Mouse (Mus musculus) lung, embryonic 16.5 days (tissue): ENCODE data around the gene Kctd3. TPM values are rescaled to one million over a fixed set of nuclear protein-coding genes. Genes with fewer than 3 reads are reported as not detected.

ENCODE experiments used
- ATAC-seq: fragments of 200-750 bp; cut with Nextera tagmentation; 2 replicates; pipeline ENCODE4 v1.8.0; 2017; ENCODE audit warnings: low read depth, mild to moderate bottlenecking, moderate library complexity
- H3K27ac ChIP-seq: fragments of 300-500 bp; sonication (generic); 2 replicates; pipeline ENCODE4 v1.5.1; 2014; ENCODE audit warnings: mild to moderate bottlenecking, control low read depth, low read length
- H3K27me3 ChIP-seq: fragments of 300-500 bp; sonication (generic); 2 replicates; pipeline ENCODE4 v1.6.1; 2014; ENCODE audit warnings: low read depth, low read length, mixed read lengths; ENCODE audit not compliant: control insufficient read depth, insufficient read depth
- H3K36me3 ChIP-seq: fragments of 300-500 bp; sonication (generic); 2 replicates; pipeline ENCODE4 v1.6.1; 2014; ENCODE audit warnings: low read length; ENCODE audit not compliant: control insufficient read depth, insufficient read depth
- H3K4me1 ChIP-seq: fragments of 300-500 bp; sonication (generic); replicated peaks from 2 replicates; pipeline ENCODE4 v1.6.1; 2014; ENCODE audit warnings: low read length, mixed read lengths; ENCODE audit not compliant: control insufficient read depth, insufficient read depth
- H3K4me2 ChIP-seq: fragments of 300-500 bp; sonication (generic); 2 replicates; pipeline ENCODE4 v1.6.1; 2014; ENCODE audit warnings: low read depth, low read length, control low read depth
- H3K4me3 ChIP-seq: fragments of 300-500 bp; sonication (generic); 2 replicates; pipeline ENCODE4 v1.5.1; 2014; ENCODE audit warnings: mild to moderate bottlenecking, low read length, control low read depth
- H3K9ac ChIP-seq: fragments of 300-500 bp; sonication (generic); 2 replicates; pipeline ENCODE4 v1.6.1; 2014; ENCODE audit warnings: low read length, control low read depth
- H3K9me3 ChIP-seq: fragments of 300-500 bp; sonication (generic); 2 replicates; pipeline ENCODE4 v1.6.1; 2016; ENCODE audit warnings: low read length; ENCODE audit not compliant: control insufficient read depth
- WGBS: fragments of 180-500 bp; shearing (Covaris S2); extraction: QIAGEN DNeasy Blood & Tissue Kit; methylation state at CpG from one replicate; pipeline ENCODE4 v1.1.7; 2014; 5-methylcytosine and 5-hydroxymethylcytosine counted together
- polyA plus RNA-seq: library from polyadenylated mRNA; unstranded; fragments of >200 nt; fragmentation: Nextera tagmentation; extraction: Ambion mirVana; gene quantifications from 2 replicates; pipeline ENCODE4 v1.2.1, GENCODE M21; 2015

The Kctd3 gene
- 24.5 and 26.3 TPM in 2 replicates for polyA plus RNA-seq

GRCm38 (mm10) chr1:189007239-189007979 is at the start of gene Kctd3:
Gene Kctd3 (minus strand): TSS chr1:189007841.
- Histone ChIP-seq H3K36me3 (no peaks in the 10 kb centered on the region), H3K4me2 (peak within 1 kb of the TSS; percentile 91), H3K9me3 (no peaks in the 10 kb centered on the region), H3K9ac (peak within 1 kb of the TSS; percentile 95), H3K4me1 (peaks cover 14% of the 10 kb centered on the region), H3K27ac (peak within 1 kb of the TSS; percentile 63; the same call in 1 of the 2 replicates), H3K4me3 (peak within 1 kb of the TSS; percentile 99), H3K27me3 (no peaks in the 10 kb centered on the region)
- under 1% methylated on average over 70 of the region's 74 CpGs for WGBS
- peak; percentile 90 for ATAC-seq

DNA sequence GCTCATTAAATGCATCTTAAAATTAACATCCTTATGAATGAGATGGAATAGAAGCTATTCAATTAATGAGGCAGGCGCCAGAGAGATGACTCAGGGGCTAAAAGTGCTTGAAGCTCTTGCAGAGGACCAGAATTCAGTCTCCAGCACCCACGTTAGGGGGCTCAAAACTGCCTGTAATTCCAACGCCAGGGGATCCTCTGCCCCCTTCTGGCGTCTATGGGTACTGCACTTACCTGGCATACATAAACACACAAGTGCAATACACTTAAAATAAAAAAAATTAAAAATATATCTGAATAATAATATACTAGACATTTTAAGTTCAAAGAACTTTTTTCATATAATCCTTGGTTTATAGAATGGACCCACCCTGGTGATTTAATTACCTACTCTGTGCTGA is 49.8 kb upstream of the Kctd3 start:
- H3K4me2 ChIP-seq, result no peak overlapping the region
- H3K4me3 ChIP-seq, result no peak overlapping the region
- H3K4me1 ChIP-seq, result no peaks in the 10 kb centered on the region; the same call in 1 of the 2 replicates
- no peak overlapping the region for H3K27ac ChIP-seq
- 61% methylated on average over 4 of the region's 4 CpGs for WGBS
- no peak for ATAC-seq
- H3K27me3 ChIP-seq, result no peaks in the 10 kb centered on the region
- no peak overlapping the region for H3K9ac ChIP-seq
- H3K36me3 ChIP-seq, result no peaks in the 10 kb centered on the region
- no peaks in the 10 kb centered on the region for H3K9me3 ChIP-seq

GRCm38 (mm10) chr1:189055933-189056332 is 48.3 kb upstream of the Kctd3 start:
- Histone ChIP-seq H3K4me1 (no peaks in the 10 kb centered on the region; the same call in 1 of the 2 replicates), H3K27ac (no peak overlapping the region), H3K27me3 (no peaks in the 10 kb centered on the region), H3K4me3 (no peak overlapping the region), H3K4me2 (no peak overlapping the region), H3K9ac (no peak overlapping the region), H3K9me3 (no peaks in the 10 kb centered on the region), H3K36me3 (no peaks in the 10 kb centered on the region)
- ATAC-seq, result peak; percentile 71; the same call in 1 of the 2 replicates
- 12% methylated on average over 2 of the region's 2 CpGs for WGBS

DNA sequence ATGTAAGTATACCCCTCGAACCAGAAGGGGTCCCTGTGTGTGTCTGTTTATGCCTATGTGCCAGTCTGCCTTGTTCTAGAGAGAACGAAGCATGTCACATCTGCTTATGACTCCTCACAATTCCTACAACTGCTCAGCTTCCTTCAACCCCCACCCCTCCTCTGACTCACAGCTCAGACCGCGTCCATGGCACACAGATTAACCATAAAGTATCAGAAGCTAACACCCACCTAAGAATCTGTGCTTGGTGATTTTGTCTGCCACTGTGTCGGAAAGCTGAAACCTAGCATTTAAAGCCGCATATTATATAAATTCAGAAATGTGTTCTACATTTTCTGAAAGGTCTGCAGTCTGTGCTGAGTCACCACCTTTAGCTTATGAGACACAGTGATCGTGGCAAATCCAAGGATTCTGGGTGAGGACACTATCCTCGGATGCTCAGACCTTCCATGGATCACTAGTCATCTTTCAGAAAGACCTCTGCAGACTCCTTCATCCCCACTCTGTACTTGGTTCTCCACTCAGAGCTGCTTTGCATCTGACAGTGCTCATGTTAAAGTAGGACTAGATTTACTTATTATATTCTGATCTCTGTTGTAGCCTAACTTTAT is 47.4 kb upstream of the Kctd3 start:
- H3K27me3 ChIP-seq, result no peaks in the 10 kb centered on the region

DNA sequence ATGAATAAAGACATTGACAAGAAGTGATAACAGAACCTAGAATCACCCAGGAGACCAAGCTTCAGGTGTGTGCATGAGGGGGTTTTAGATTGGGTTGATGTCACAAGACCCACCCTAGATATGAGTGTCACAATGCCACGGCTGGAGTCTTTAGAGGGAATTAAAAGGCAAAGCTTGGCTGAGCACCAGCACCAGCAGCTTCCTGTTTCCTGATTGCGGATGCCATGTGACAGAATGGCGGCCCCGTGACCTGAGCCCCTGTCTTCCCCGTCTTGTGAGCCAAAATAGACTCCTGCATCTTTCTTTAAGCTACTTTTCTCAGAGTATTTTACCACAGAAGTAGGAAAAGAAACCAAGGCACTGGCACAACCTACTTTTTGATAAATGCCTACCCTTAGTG is 46.5 kb upstream of the Kctd3 start:
- 57% methylated on average over 5 of the region's 5 CpGs for WGBS
- Histone ChIP-seq H3K4me2 (no peak overlapping the region), H3K27me3 (no peaks in the 10 kb centered on the region), H3K27ac (no peak overlapping the region), H3K9ac (no peak overlapping the region), H3K36me3 (no peaks in the 10 kb centered on the region), H3K4me1 (no peaks in the 10 kb centered on the region; the same call in 1 of the 2 replicates), H3K4me3 (no peak overlapping the region), H3K9me3 (no peaks in the 10 kb centered on the region)
- no peak for ATAC-seq

More for the DNA sequence above, 47.4 kb upstream of the Kctd3 start:
- Histone ChIP-seq H3K36me3 (no peaks in the 10 kb centered on the region), H3K4me3 (no peak overlapping the region), H3K4me2 (no peak overlapping the region), H3K4me1 (no peaks in the 10 kb centered on the region; the same call in 1 of the 2 replicates), H3K9me3 (no peaks in the 10 kb centered on the region), H3K27ac (no peak overlapping the region), H3K9ac (no peak overlapping the region)
- no peak for ATAC-seq
- 79% methylated on average over 8 of the region's 8 CpGs for WGBS

DNA sequence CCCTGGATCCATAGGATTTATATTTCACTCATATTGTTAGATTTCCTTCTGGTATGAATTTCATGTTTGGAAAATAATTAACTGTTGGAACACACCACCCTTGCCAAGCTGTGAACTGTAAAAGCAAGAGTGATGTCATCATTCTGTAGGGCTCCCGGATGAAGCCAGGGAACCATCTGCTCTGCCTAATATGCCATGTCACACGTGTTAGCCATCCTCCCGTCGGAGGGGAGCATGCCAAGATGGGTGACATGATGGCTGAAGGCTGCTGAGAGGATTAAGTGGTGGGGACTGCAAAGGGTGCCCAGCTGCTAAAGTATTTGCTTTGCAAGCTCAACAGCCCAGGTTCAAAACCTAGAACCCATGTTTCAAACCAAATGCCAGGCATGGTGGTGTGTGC is 44.5 kb upstream of the Kctd3 start:
- H3K27ac ChIP-seq, result no peak overlapping the region
- no peaks in the 10 kb centered on the region for H3K27me3 ChIP-seq
- no peaks in the 10 kb centered on the region for H3K36me3 ChIP-seq
- H3K9ac ChIP-seq, result no peak overlapping the region
- H3K4me3 ChIP-seq, result no peak overlapping the region
- H3K4me2 ChIP-seq, result no peak overlapping the region
- ATAC-seq, result no peak
- no peaks in the 10 kb centered on the region; the same call in 1 of the 2 replicates for H3K4me1 ChIP-seq
- H3K9me3 ChIP-seq, result no peaks in the 10 kb centered on the region
- 71% methylated on average over 4 of the region's 4 CpGs for WGBS

DNA sequence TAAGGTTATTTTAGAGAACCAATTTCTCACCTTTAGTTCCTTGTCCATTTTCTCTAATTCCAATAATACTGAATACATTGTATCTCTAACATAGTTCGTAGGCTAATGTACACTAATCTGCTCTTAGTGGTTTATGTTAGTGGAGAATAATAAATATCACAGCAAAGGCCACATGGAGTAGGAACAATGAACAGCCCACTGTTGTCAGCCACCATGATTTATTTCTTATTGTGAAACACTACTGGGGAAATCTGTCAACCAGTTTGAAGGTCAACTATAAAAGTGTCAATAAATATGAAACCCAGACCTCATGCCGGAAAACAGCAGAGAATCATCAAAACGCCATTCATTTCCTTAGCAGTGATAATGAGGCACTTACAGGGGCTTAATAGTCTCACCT is 42.5 kb upstream of the Kctd3 start:
- 53% methylated on average over 3 of the region's 3 CpGs for WGBS
- H3K4me3 ChIP-seq, result no peak overlapping the region
- no peaks in the 10 kb centered on the region for H3K36me3 ChIP-seq
- H3K9ac ChIP-seq, result no peak overlapping the region
- no peaks in the 10 kb centered on the region for H3K4me1 ChIP-seq
- no peaks in the 10 kb centered on the region for H3K9me3 ChIP-seq
- H3K27me3 ChIP-seq, result no peaks in the 10 kb centered on the region
- ATAC-seq, result no peak
- H3K4me2 ChIP-seq, result no peak overlapping the region
- no peak overlapping the region for H3K27ac ChIP-seq

GRCm38 (mm10) chr1:189048331-189048730 is 40.7 kb upstream of the Kctd3 start:
- Histone ChIP-seq H3K27me3 (no peaks in the 10 kb centered on the region), H3K4me2 (no peak overlapping the region), H3K36me3 (no peaks in the 10 kb centered on the region), H3K9ac (no peak overlapping the region), H3K4me3 (no peak overlapping the region), H3K9me3 (no peaks in the 10 kb centered on the region), H3K27ac (no peak overlapping the region), H3K4me1 (no peaks in the 10 kb centered on the region)
- WGBS, result 86% methylated on average over 2 of the region's 2 CpGs
- ATAC-seq, result no peak

DNA sequence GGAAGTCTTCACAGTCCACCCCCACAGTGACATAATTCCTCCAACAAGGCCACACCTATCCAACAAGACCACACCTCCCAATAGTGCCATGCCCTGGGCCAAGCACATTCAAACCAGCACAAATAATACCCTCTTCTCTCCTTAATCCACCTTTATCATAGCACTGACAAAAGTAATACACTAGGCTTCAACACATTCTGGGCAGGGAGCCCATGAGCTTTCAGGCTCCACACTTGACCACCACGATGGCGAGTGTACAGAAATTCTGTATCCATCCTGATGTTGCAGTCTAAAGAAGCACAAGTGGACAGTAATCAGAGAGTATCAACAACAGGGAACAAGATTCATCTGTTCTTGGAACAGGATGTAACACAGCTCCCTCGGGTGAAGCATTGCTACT is 40.3 kb upstream of the Kctd3 start:
- H3K9me3 ChIP-seq, result no peaks in the 10 kb centered on the region
- 45% methylated on average over 3 of the region's 3 CpGs for WGBS
- no peak overlapping the region for H3K4me3 ChIP-seq
- H3K36me3 ChIP-seq, result no peaks in the 10 kb centered on the region
- no peaks in the 10 kb centered on the region for H3K27me3 ChIP-seq
- ATAC-seq, result no peak
- no peaks in the 10 kb centered on the region for H3K4me1 ChIP-seq
- H3K27ac ChIP-seq, result no peak overlapping the region
- no peak overlapping the region for H3K4me2 ChIP-seq
- no peak overlapping the region for H3K9ac ChIP-seq
